13 mouse cellular contexts compared by ENCODE assay signal in the genomic region with DNA sequence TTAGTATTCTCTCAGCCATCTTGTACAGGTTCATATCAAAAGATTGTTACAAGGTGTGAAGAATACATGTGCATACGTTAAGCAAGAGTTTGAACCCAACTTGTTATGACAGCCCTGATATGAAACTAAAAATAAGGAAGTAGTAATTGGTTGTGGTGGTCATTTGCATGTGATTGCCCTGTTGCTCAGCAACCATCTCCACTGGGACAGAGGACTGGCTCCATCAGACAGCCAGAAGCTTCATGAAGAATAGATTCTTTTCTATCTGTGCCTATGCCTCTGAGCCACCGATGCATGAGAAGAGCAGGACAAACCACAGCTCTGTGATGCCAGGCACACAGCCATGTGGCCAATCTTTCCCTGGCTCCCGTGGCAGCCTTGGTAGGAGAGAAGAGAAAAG. TPM values are rescaled to one million over a fixed set of nuclear protein-coding genes. Genes with fewer than 3 reads are reported as not detected.
DNase-seq lines count a peak whose midpoint lies in the region; ATAC-seq and TF ChIP-seq lines count a peak whose summit lies in the region.
"Had no signal": no experiment of that assay in that cellular context is flagged by ENCODE, and none has a peak within 500 bp of the region (broad histone marks: within the 10 kb centered on the region; RNA-seq: fewer than 3 reads in every experiment).

No protein-coding gene starts in this region.

- H3K4me3 ChIP-seq in heart, embryonic 13.5 days = no peak overlapping the region
- H3K4me3 ChIP-seq in midbrain, embryonic 14.5 days (replicated peaks; ENCODE audit: low read depth, low read length) = no peak overlapping the region
- no peak overlapping the region for H3K4me3 ChIP-seq in midbrain, embryonic 13.5 days (replicated peaks)
- peak overlapping the region; percentile 48; the same call in 1 of the 2 replicates for H3K4me3 ChIP-seq in spleen, adult 2 months (ENCODE audit: extremely low read depth, insufficient read depth, insufficient read length)
- H3K4me3 ChIP-seq: heart, adult 2 months; left cerebral cortex, adult 2 months had no signal

- TF ChIP-seq POLR2A in spleen, adult 2 months (IDR thresholded peaks at IDR 0.05; ENCODE audit: low read depth, low read length) = no peak

- no peaks in the 10 kb centered on the region for H3K9me3 ChIP-seq in heart, embryonic 13.5 days
- peaks cover 5% of the 10 kb centered on the region; the same call in 1 of the 2 replicates for H3K9me3 ChIP-seq in midbrain, embryonic 14.5 days (ENCODE audit: control insufficient read depth, low read length)
- H3K9me3 ChIP-seq in midbrain, embryonic 13.5 days = peaks cover 4% of the 10 kb centered on the region

- peaks cover 55% of the 10 kb centered on the region for H3K36me3 ChIP-seq in heart, embryonic 13.5 days
- H3K36me3 ChIP-seq in midbrain, embryonic 14.5 days (ENCODE audit: control insufficient read depth, insufficient read depth, low read length) = no peaks in the 10 kb centered on the region
- H3K36me3 ChIP-seq in midbrain, embryonic 13.5 days = no peaks in the 10 kb centered on the region
- H3K36me3 ChIP-seq in spleen, adult 2 months (ENCODE audit: control insufficient read depth, insufficient read depth, low read length) = no peaks in the 10 kb centered on the region

- intact Hi-C loops in heart, postnatal 36 days (cut with DNase I) = no loop called here

- TF ChIP-seq CTCF in spleen, adult 2 months (IDR thresholded peaks at IDR 0.05; ENCODE audit: extremely low read depth, insufficient read depth, insufficient read length, insufficient replicate concordance) = no peak

- H3K4me2 ChIP-seq in heart, embryonic 13.5 days = no peak overlapping the region
- no peak overlapping the region for H3K4me2 ChIP-seq in midbrain, embryonic 14.5 days (ENCODE audit: low read length)
- no peak overlapping the region for H3K4me2 ChIP-seq in midbrain, embryonic 13.5 days (replicated peaks)

- no peak overlapping the region for H3K9ac ChIP-seq in heart, embryonic 13.5 days
- no peak overlapping the region for H3K9ac ChIP-seq in midbrain, embryonic 14.5 days (replicated peaks; ENCODE audit: low read length)
- no peak overlapping the region for H3K9ac ChIP-seq in midbrain, embryonic 13.5 days (replicated peaks)

- no peak for ATAC-seq in heart, embryonic 13.5 days (ENCODE audit: extremely low read depth, insufficient number of reproducible peaks, low FRiP score, low TSS enrichment)
- no peak for ATAC-seq in midbrain, embryonic 14.5 days (ENCODE audit: low FRiP score, low TSS enrichment)
- ATAC-seq in midbrain, embryonic 13.5 days = no peak
- peak; percentile 100 for ATAC-seq in granulocyte monocyte progenitor cell, adult 5-6 weeks (replicated peaks; ENCODE audit: poor library complexity, severe bottlenecking)

- H3K4me1 ChIP-seq in heart, embryonic 13.5 days = peaks cover 48% of the 10 kb centered on the region
- no peaks in the 10 kb centered on the region for H3K4me1 ChIP-seq in midbrain, embryonic 14.5 days (ENCODE audit: control insufficient read depth, insufficient read depth, low read length)
- H3K4me1 ChIP-seq in midbrain, embryonic 13.5 days (replicated peaks) = 0 out of 2 replicates have a peak, but pooled peaks cover 3% of the 10 kb centered on the region
- peaks cover 5% of the 10 kb centered on the region for H3K4me1 ChIP-seq in spleen, adult 2 months (ENCODE audit: control insufficient read depth, insufficient read depth, insufficient read length)

- WGBS in heart, embryonic 13.5 days = 54% methylated on average over 3 of the region's 3 CpGs
- WGBS in midbrain, embryonic 14.5 days = 52% methylated on average over 3 of the region's 3 CpGs
- 67% methylated on average over 3 of the region's 3 CpGs for WGBS in midbrain, embryonic 13.5 days
- WGBS in spleen, adult 2 months = 19% methylated on average over 3 of the region's 3 CpGs

- no peaks in the 10 kb centered on the region for H3K27me3 ChIP-seq in heart, embryonic 13.5 days (replicated peaks)
- no peaks in the 10 kb centered on the region for H3K27me3 ChIP-seq in midbrain, embryonic 14.5 days (ENCODE audit: control insufficient read depth, insufficient read depth, low read length)
- no peaks in the 10 kb centered on the region for H3K27me3 ChIP-seq in midbrain, embryonic 13.5 days
- no peaks in the 10 kb centered on the region for H3K27me3 ChIP-seq in spleen, adult 2 months (ENCODE audit: control insufficient read depth, insufficient read depth, low read length)

- no peak for DNase-seq in heart, postnatal 36 days
- peak; percentile 32 for DNase-seq in midbrain, embryonic 14.5 days
- DNase-seq in spleen, adult 2 months (ENCODE audit: low read depth in 1 of 2, low spot score in 2 of 2) = peak; percentile 78 to 88
- DNase-seq in adrenal gland, adult 18-20 months (ENCODE audit: low spot score in 2 of 2) = no peak
- no peak for DNase-seq in kidney, adult 9 months

- H3K27ac ChIP-seq in heart, embryonic 13.5 days (replicated peaks) = peak overlapping the region; percentile 56
- H3K27ac ChIP-seq in midbrain, embryonic 14.5 days (replicated peaks; ENCODE audit: low read depth, low read length) = no peak overlapping the region
- no peak overlapping the region for H3K27ac ChIP-seq in midbrain, embryonic 13.5 days
- H3K27ac ChIP-seq in spleen, adult 2 months (ENCODE audit: insufficient read depth, low read length) = peak overlapping the region; percentile 97
- H3K27ac ChIP-seq: heart, adult 2 months; kidney, postnatal 0 days; left cerebral cortex, adult 2 months; stomach, postnatal 0 days had no signal

RNA-seq across cellular contexts. Expression of a gene that starts 14.5 kb away (rescaled TPM):
- 190 and 227 TPM in 2 replicates for polyA plus RNA-seq in heart, embryonic 13.5 days (2015; fragmentation: Nextera tagmentation; extraction: Ambion mirVana)
- 10 to 100 TPM; 25.6 to 35.2 TPM for total RNA-seq in heart, postnatal 36 days (2021)
- 30.5 and 30.7 TPM in 2 replicates for polyA plus RNA-seq in midbrain, embryonic 14.5 days (2014; fragmentation: Nextera tagmentation; extraction: Ambion mirVana)
- polyA plus RNA-seq in midbrain, embryonic 13.5 days (2015; fragmentation: Nextera tagmentation; extraction: Ambion mirVana) = 20.5 and 34.9 TPM in 2 replicates
- total RNA-seq in granulocyte monocyte progenitor cell, adult 5-6 weeks (2014; fragmentation: Nextera tagmentation) = not detected in 2 replicates
- not detected in 2 replicates for total RNA-seq in granulocyte monocyte progenitor cell, adult 5-6 weeks (2017)
- 5.8 and 7.7 TPM in 2 replicates for polyA plus RNA-seq in spleen, adult 2 months (2012; rRNA removed)
- 1 to 10 TPM; 1.1 to 2.5 TPM for total RNA-seq in adrenal gland, adult 18-20 months (2021)

RNA-seq across cellular contexts. Expression of a gene that starts 34.6 kb away (rescaled TPM):
- polyA plus RNA-seq in heart, embryonic 13.5 days (2015; fragmentation: Nextera tagmentation; extraction: Ambion mirVana) = not detected in 2 replicates
- total RNA-seq in heart, postnatal 36 days (2021) = not detected
- polyA plus RNA-seq in midbrain, embryonic 14.5 days (2014; fragmentation: Nextera tagmentation; extraction: Ambion mirVana) = 0.26 and 0.29 TPM in 2 replicates
- polyA plus RNA-seq in midbrain, embryonic 13.5 days (2015; fragmentation: Nextera tagmentation; extraction: Ambion mirVana) = 0.20 and 0.31 TPM in 2 replicates
- total RNA-seq in granulocyte monocyte progenitor cell, adult 5-6 weeks (2014; fragmentation: Nextera tagmentation) = not detected in 2 replicates
- not detected in 2 replicates for total RNA-seq in granulocyte monocyte progenitor cell, adult 5-6 weeks (2017)
- polyA plus RNA-seq in spleen, adult 2 months (2012; rRNA removed) = not detected in 2 replicates
- not detected for total RNA-seq in adrenal gland, adult 18-20 months (2021)
- total RNA-seq: heart, adult 2 months had no signal
- polyA plus RNA-seq: heart, adult 2 months; kidney, postnatal 0 days; liver, embryonic 16.5 days had no signal

Comparison
In these comparisons a context has a peak if more than half of its experiments do, and no peak if none do; other contexts are left out.
1. H3K27ac ChIP-seq: peak in heart, embryonic 13.5 days (single experiment) and spleen, adult 2 months (single experiment); none in midbrain, embryonic 14.5 days (single experiment) and midbrain, embryonic 13.5 days (single experiment).
2. DNase-seq: peak in midbrain, embryonic 14.5 days (single experiment) and spleen, adult 2 months (2 of 2); none in heart, postnatal 36 days (0 of 2), adrenal gland, adult 18-20 months (0 of 2) and kidney, adult 9 months (single experiment).